Comparison of ENCODE assay signal across 17 mouse cellular contexts in genomic region chr3:51086441-51086849, GRCm38 (mm10).
DNase-seq lines count a peak whose midpoint lies in the region; ATAC-seq lines count a peak whose summit lies in the region.
"Had no signal": no experiment of that assay in that cellular context is flagged by ENCODE, and none has a peak within 500 bp of the region (broad histone marks: within the 10 kb centered on the region; RNA-seq: fewer than 3 reads in every experiment).

No protein-coding gene starts in this region.

- ATAC-seq in intestine, embryonic 15.5 days, result 0 out of 2 replicates have a peak, but pooled peaks have one; percentile 34
- ATAC-seq in intestine, embryonic 16.5 days, result no peak
- peak; percentile 13 for ATAC-seq in forebrain, embryonic 16.5 days
- ATAC-seq in erythroblast, adult 5-6 weeks (replicated peaks; ENCODE audit: low FRiP score, poor library complexity, severe bottlenecking), result no peak

- peak; percentile 53 for DNase-seq in ovary, adult 18-20 months (ENCODE audit: low spot score)
- DNase-seq in ovary, postnatal 14 days (ENCODE audit: low spot score), result no peak
- peak; percentile 54 to 69 for DNase-seq in adrenal gland, postnatal 36 days
- DNase-seq: cerebellum, adult 18-20 months; heart, adult 18-20 months; heart, postnatal 4 days; kidney, adult 2 months; kidney, postnatal 36 days; left cerebral cortex, postnatal 4 days; right cerebral cortex, postnatal 25 days; thymus, postnatal 36 days had no signal

- no peaks in the 10 kb centered on the region for H3K36me3 ChIP-seq in intestine, embryonic 15.5 days
- H3K36me3 ChIP-seq in intestine, embryonic 16.5 days (ENCODE audit: control insufficient read depth, insufficient read depth, low read length), result no peaks in the 10 kb centered on the region
- H3K36me3 ChIP-seq in forebrain, embryonic 16.5 days (ENCODE audit: control insufficient read depth, insufficient read depth), result no peaks in the 10 kb centered on the region

- no peaks in the 10 kb centered on the region for H3K9me3 ChIP-seq in intestine, embryonic 15.5 days
- no peaks in the 10 kb centered on the region for H3K9me3 ChIP-seq in intestine, embryonic 16.5 days (ENCODE audit: control insufficient read depth, low read length)
- no peaks in the 10 kb centered on the region for H3K9me3 ChIP-seq in forebrain, embryonic 16.5 days (ENCODE audit: control insufficient read depth, low read length)

- no peak overlapping the region for H3K4me2 ChIP-seq in intestine, embryonic 15.5 days (replicated peaks)
- H3K4me2 ChIP-seq in intestine, embryonic 16.5 days (ENCODE audit: low read depth, low read length), result no peak overlapping the region
- peak overlapping the region; percentile 16; the same call in 1 of the 2 replicates for H3K4me2 ChIP-seq in forebrain, embryonic 16.5 days (ENCODE audit: low read length)

- H3K4me1 ChIP-seq in intestine, embryonic 15.5 days (replicated peaks), result no peaks in the 10 kb centered on the region
- no peaks in the 10 kb centered on the region for H3K4me1 ChIP-seq in intestine, embryonic 16.5 days (ENCODE audit: control insufficient read depth, insufficient read depth, low read length)
- peaks cover 32% of the 10 kb centered on the region for H3K4me1 ChIP-seq in forebrain, embryonic 16.5 days (replicated peaks; ENCODE audit: control insufficient read depth, insufficient read depth, low read length)

- no peak overlapping the region for H3K9ac ChIP-seq in intestine, embryonic 15.5 days
- no peak overlapping the region for H3K9ac ChIP-seq in intestine, embryonic 16.5 days (ENCODE audit: low read depth, low read length)
- no peak overlapping the region for H3K9ac ChIP-seq in forebrain, embryonic 16.5 days (replicated peaks; ENCODE audit: low read depth, low read length)
- H3K9ac ChIP-seq: liver, embryonic 14.5 days had no signal

- no peaks in the 10 kb centered on the region for H3K27me3 ChIP-seq in intestine, embryonic 15.5 days (replicated peaks)
- H3K27me3 ChIP-seq in intestine, embryonic 16.5 days (replicated peaks; ENCODE audit: control insufficient read depth, insufficient read depth, low read length), result no peaks in the 10 kb centered on the region
- no peaks in the 10 kb centered on the region for H3K27me3 ChIP-seq in forebrain, embryonic 16.5 days (replicated peaks; ENCODE audit: control insufficient read depth, insufficient read depth, low read length)

- WGBS in intestine, embryonic 15.5 days, result 42% methylated on average over 10 of the region's 10 CpGs
- 42% methylated on average over 10 of the region's 10 CpGs for WGBS in intestine, embryonic 16.5 days
- WGBS in forebrain, embryonic 16.5 days, result 9% methylated on average over 10 of the region's 10 CpGs

- H3K27ac ChIP-seq in intestine, embryonic 15.5 days, result no peak overlapping the region
- H3K27ac ChIP-seq in intestine, embryonic 16.5 days (ENCODE audit: low read length), result no peak overlapping the region
- H3K27ac ChIP-seq in forebrain, embryonic 16.5 days (ENCODE audit: low read length), result peak overlapping the region; percentile 64; the same call in 1 of the 2 replicates
- H3K27ac ChIP-seq: liver, embryonic 14.5 days had no signal

- H3K4me3 ChIP-seq in intestine, embryonic 15.5 days (replicated peaks), result no peak overlapping the region
- H3K4me3 ChIP-seq in intestine, embryonic 16.5 days (ENCODE audit: low read length), result no peak overlapping the region
- H3K4me3 ChIP-seq in forebrain, embryonic 16.5 days (replicated peaks; ENCODE audit: low read length), result no peak overlapping the region
- H3K4me3 ChIP-seq: myocyte had no signal

Comparison
In these comparisons a context has a peak if more than half of its experiments do, and no peak if none do; other contexts are left out.
1. ATAC-seq: peak in intestine, embryonic 15.5 days (single experiment) and forebrain, embryonic 16.5 days (single experiment); none in intestine, embryonic 16.5 days (single experiment) and erythroblast, adult 5-6 weeks (single experiment).